Comparison of ENCODE assay signal across 9 mouse cellular contexts in genomic region chr7:96817030-96817674, GRCm38 (mm10).
DNase-seq lines count a peak whose midpoint lies in the region; ATAC-seq and TF ChIP-seq lines count a peak whose summit lies in the region.
"Had no signal": no experiment of that assay in that cellular context is flagged by ENCODE, and none has a peak within 500 bp of the region (broad histone marks: within the 10 kb centered on the region; RNA-seq: fewer than 3 reads in every experiment).

No protein-coding gene starts in this region.

- 31% methylated on average over 6 of the region's 6 CpGs for WGBS in hindbrain, embryonic 11.5 days
- WGBS in hindbrain, postnatal 0 days, result 41% methylated on average over 6 of the region's 6 CpGs

- TF ChIP-seq CTCF in hindbrain, postnatal 0 days (IDR thresholded peaks at IDR 0.05; ENCODE audit: low read depth), result no peak

- no peak overlapping the region for H3K4me2 ChIP-seq in hindbrain, embryonic 11.5 days (replicated peaks; ENCODE audit: low read depth, low read length)
- no peak overlapping the region for H3K4me2 ChIP-seq in hindbrain, postnatal 0 days (ENCODE audit: low read depth, low read length)
- H3K4me2 ChIP-seq: neural tube, embryonic 12.5 days had no signal

- H3K9ac ChIP-seq in hindbrain, embryonic 11.5 days (ENCODE audit: low read depth, low read length), result no peak overlapping the region
- H3K9ac ChIP-seq in hindbrain, postnatal 0 days (replicated peaks; ENCODE audit: low read length), result no peak overlapping the region
- H3K9ac ChIP-seq: neural tube, embryonic 12.5 days had no signal

- no peaks in the 10 kb centered on the region for H3K9me3 ChIP-seq in hindbrain, embryonic 11.5 days (ENCODE audit: control insufficient read depth, low read length)
- no peaks in the 10 kb centered on the region for H3K9me3 ChIP-seq in hindbrain, postnatal 0 days (ENCODE audit: low read length)
- H3K9me3 ChIP-seq: neural tube, embryonic 12.5 days had no signal

- H3K27me3 ChIP-seq in hindbrain, embryonic 11.5 days (ENCODE audit: control insufficient read depth, insufficient read depth, low read length), result no peaks in the 10 kb centered on the region
- H3K27me3 ChIP-seq in hindbrain, postnatal 0 days (ENCODE audit: insufficient read depth, low read length), result no peaks in the 10 kb centered on the region
- H3K27me3 ChIP-seq: neural tube, embryonic 12.5 days had no signal

- H3K4me3 ChIP-seq in hindbrain, embryonic 11.5 days (ENCODE audit: low read depth, low read length), result no peak overlapping the region
- no peak overlapping the region for H3K4me3 ChIP-seq in hindbrain, postnatal 0 days (ENCODE audit: low read length)
- H3K4me3 ChIP-seq: neural tube, embryonic 12.5 days had no signal

- no peak overlapping the region for H3K27ac ChIP-seq in hindbrain, embryonic 11.5 days (ENCODE audit: low read depth, low read length)
- no peak overlapping the region for H3K27ac ChIP-seq in hindbrain, postnatal 0 days
- H3K27ac ChIP-seq: neural tube, embryonic 12.5 days had no signal

- no peaks in the 10 kb centered on the region for H3K36me3 ChIP-seq in hindbrain, embryonic 11.5 days (ENCODE audit: control insufficient read depth, insufficient read depth, low read length)
- H3K36me3 ChIP-seq in hindbrain, postnatal 0 days (ENCODE audit: insufficient read depth, low read length), result no peaks in the 10 kb centered on the region
- H3K36me3 ChIP-seq: neural tube, embryonic 12.5 days had no signal

- no peak for DNase-seq in hindbrain, embryonic 11.5 days (ENCODE audit: low spot score)
- no peak for DNase-seq in hindbrain, postnatal 0 days (ENCODE audit: low spot score)
- DNase-seq in 416B (ENCODE audit: low read depth), result peak; percentile 15
- peak; percentile 78 for DNase-seq in brain, adult 2 months (ENCODE audit: low read depth, low spot score)
- peak; percentile 17 for DNase-seq in heart, postnatal 25 days (ENCODE audit: low spot score)
- DNase-seq in right cerebral cortex, postnatal 36 days (ENCODE audit: low spot score in 2 of 2), result peak; percentile 18 to 44
- no peak for DNase-seq in cerebellum, adult 9-10 months

- ATAC-seq in hindbrain, embryonic 11.5 days (ENCODE audit: low FRiP score), result peak; percentile 26; the same call in 1 of the 2 replicates
- ATAC-seq in hindbrain, postnatal 0 days, result no peak
- no peak for ATAC-seq in cerebellum, adult (ENCODE audit: insufficient number of reproducible peaks, low FRiP score, low TSS enrichment)

- intact Hi-C loops in heart, postnatal 25 days (cut with DNase I), result no loop called here

- H3K4me1 ChIP-seq in hindbrain, embryonic 11.5 days (replicated peaks; ENCODE audit: control insufficient read depth, insufficient read depth, low read length), result peaks cover 4% of the 10 kb centered on the region
- H3K4me1 ChIP-seq in hindbrain, postnatal 0 days (ENCODE audit: insufficient read depth, low read length), result peaks cover 3% of the 10 kb centered on the region; the same call in 1 of the 2 replicates

Comparison
In these comparisons a context has a peak if more than half of its experiments do, and no peak if none do; other contexts are left out.
1. DNase-seq: peak in 416B (single experiment), brain, adult 2 months (single experiment), heart, postnatal 25 days (single experiment) and right cerebral cortex, postnatal 36 days (2 of 2); none in hindbrain, embryonic 11.5 days (single experiment), hindbrain, postnatal 0 days (single experiment) and cerebellum, adult 9-10 months (single experiment).